Mouse (Mus musculus) layer of hippocampus, adult 9-10 months (tissue): ENCODE measurements around the gene S100a3.

Source experiments
- DNase-seq: peaks from one replicate; pipeline ENCODE4 v3.0.0; 2022; ENCODE audit warnings: low spot score

S100a3 gene

GRCm38 (mm10) chr3:90601486-90602110 lies 41.2 kb downstream of the S100a3 start, which contains the start of gene Gm42674:
TSS of gene Gm42674 (plus strand) at chr3:90601904.
- no peak for DNase-seq

DNA sequence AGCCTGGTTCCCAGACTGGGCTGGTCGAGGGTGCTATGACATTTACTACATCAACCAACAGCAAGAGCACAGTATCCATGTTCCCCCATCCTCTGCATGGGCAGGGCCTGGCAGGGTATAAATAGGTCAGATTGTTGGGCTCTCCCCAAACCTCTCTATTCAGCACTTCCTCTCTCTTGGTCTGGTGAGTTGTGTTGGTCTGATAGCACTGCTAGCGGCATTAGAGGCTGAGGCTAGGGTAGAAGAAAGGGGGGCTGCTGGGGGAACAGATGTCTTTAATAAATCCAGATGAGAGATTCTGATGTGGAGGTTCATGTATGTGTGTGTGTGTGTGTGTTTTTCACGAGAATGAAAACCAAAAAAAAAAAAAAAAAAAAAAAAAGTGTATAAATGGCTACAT lies 43.2 kb downstream of the S100a3 start, which contains the start of gene S100a4:
Gene S100a4 (plus strand): TSS at position 149 of the 400 bp plus-strand sequence.
- DNase-seq: no peak

DNA sequence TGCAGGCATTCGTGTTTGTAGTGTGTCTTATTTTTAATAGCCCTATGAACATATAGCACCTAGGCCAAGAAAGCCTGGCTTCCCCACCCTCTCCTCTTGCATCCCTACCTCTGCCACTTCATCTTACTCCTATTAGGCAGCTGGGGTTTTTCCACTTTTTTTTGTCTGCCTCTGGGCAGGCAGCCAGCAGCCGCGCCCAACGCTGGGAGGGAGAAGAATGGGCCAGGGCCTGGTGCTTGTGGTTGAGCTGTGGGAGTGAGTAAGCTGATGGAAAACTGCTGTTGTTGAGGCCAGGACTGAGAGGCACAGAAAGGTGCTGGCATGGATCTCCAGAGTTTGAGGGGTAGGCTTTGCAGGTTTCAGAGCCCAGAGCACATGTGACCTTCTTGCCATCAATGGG lies 44.0 kb downstream of the S100a3 start:
- DNase-seq: no peak

DNA sequence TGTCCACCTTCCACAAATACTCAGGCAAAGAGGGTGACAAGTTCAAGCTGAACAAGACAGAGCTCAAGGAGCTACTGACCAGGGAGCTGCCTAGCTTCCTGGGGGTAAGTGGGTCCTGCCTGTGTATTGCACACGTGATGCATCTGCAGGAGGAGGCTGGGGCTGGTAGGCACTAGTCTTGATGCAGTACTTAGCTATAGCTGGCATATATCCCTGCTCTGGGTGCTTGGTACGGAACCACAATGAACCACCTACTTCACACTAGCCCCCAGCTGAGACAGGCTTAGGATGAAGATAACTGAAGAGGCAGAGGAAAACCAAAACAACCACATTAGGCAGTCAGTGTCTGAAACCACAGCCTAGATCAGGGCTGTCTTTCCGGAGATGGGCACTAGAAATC lies 44.7 kb downstream of the S100a3 start:
- no peak for DNase-seq

DNA sequence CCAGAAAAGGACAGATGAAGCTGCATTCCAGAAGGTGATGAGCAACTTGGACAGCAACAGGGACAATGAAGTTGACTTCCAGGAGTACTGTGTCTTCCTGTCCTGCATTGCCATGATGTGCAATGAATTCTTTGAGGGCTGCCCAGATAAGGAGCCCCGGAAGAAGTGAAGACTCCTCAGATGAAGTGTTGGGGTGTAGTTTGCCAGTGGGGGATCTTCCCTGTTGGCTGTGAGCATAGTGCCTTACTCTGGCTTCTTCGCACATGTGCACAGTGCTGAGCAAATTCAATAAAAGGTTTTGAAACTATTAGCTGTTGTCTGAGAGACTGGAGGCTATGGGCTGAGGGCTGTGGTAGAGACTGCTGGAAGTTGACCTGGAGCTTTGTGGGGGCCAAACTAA lies 45.4 kb downstream of the S100a3 start:
- no peak for DNase-seq

DNA sequence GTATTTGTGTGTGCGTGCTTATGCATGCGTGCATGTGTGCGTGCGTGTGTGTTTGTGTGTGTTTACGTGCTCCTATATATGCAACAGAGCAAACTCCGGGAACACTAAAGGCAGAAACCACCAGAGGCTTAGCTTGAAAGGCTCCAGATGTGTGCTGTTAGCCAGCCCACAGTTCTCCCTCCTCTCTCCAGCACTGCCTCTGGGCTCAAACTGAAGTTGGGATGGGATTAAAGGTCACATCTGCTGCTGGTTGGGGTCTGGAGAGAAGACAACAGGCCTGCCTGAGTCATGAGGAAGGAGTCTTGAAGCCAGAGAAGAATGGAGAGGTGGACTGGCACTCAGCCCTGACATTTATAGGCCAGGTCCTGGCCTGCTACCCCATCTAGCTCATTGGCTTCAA lies 45.8 kb downstream of the S100a3 start:
- DNase-seq: no peak

DNA sequence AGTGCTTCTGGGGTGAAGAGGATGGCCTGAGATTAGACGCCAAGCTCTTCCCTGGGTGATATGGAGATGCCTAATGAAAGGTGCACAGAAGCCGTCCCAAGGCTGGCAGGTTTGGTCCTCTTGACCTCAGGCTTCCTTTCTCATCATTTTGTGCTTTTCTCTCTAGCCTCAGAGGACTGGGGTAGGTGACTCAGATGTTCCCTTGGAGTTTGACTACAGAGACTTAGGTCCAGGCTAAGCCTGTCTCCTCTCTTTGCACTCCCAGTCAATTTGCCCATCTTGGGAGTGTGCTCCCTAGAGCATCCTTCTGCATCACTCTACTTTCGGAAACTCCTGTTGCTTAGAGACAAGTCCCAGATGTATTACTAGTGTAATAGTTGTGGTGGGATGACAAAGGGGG lies 47.0 kb downstream of the S100a3 start:
- DNase-seq: no peak

- no peak for DNase-seq
These were observed 47.8 kb downstream of the S100a3 start, which contains the start of gene S100a5 for GRCm38 (mm10) chr3:90608223-90608622. TSS of gene S100a5 (plus strand) at chr3:90608523.

DNA sequence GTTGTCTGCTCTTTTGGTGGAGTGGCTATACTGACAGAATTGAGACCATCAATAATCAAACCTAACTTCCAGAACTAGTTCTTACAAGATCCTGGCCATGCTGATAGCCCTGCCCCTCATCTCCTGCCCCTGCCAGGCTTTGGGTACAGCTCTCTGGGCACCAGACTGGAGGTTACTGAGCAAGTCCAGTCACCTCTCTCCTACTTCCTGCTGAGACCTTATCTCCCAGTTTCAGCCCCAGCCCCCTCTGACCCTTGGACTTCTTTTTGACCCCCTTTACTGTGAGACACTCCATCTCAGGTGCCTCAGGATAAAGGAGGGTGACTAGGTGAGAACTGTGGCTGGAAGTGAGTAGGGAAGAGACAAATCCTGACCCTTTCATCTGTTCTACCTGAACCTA lies 48.7 kb downstream of the S100a3 start:
- no peak for DNase-seq

- no peak for DNase-seq
These were observed 51.1 kb downstream of the S100a3 start for GRCm38 (mm10) chr3:90611494-90611893.

- no peak for DNase-seq
These were observed 51.7 kb downstream of the S100a3 start for GRCm38 (mm10) chr3:90612061-90612460.

GRCm38 (mm10) chr3:90612728-90613291 lies 52.4 kb downstream of the S100a3 start, which contains the start of gene S100a6:
TSS of gene S100a6 (plus strand) at chr3:90612882.
- no peak for DNase-seq

DNA sequence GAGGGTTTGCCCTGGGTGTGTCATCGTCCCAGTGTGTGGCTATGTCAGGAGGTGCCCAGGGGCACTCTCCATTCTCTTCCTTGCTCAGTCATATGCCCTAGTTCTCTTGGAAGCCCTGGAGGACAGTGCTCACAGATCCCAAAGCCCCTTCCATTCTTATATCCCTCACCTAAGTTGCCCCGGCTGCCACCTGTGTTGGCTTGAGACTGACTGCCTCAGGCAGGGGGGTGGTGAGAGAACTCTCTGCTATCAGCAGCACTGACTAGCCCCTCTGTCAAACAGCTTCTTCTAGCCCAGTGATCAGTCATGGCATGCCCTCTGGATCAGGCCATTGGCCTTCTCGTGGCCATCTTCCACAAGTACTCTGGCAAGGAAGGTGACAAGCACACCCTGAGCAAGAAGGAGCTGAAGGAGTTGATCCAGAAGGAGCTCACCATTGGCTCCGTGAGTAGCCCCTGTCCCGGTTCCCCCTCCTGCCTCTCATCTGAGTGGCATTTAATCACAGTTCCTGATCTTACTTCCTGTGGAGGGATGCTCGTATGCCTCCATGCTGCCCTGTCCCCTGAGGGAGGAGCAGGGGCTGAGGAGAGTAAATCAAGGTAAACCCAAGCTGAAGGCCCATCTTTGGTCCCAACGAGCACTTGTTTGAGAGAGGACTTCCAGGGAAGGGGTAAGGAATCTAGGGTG lies 53.2 kb downstream of the S100a3 start:
- DNase-seq: no peak

- DNase-seq: no peak
These were observed 53.8 kb downstream of the S100a3 start for GRCm38 (mm10) chr3:90614148-90614530.

- DNase-seq: no peak
These were observed 54.4 kb downstream of the S100a3 start for GRCm38 (mm10) chr3:90614611-90615251.

GRCm38 (mm10) chr3:90615415-90615814 lies 55.0 kb downstream of the S100a3 start:
- peak; percentile 65 for DNase-seq

- no peak for DNase-seq
These were observed 55.5 kb downstream of the S100a3 start for GRCm38 (mm10) chr3:90615911-90616310.

GRCm38 (mm10) chr3:90617586-90617985 lies 57.2 kb downstream of the S100a3 start:
- no peak for DNase-seq

DNA sequence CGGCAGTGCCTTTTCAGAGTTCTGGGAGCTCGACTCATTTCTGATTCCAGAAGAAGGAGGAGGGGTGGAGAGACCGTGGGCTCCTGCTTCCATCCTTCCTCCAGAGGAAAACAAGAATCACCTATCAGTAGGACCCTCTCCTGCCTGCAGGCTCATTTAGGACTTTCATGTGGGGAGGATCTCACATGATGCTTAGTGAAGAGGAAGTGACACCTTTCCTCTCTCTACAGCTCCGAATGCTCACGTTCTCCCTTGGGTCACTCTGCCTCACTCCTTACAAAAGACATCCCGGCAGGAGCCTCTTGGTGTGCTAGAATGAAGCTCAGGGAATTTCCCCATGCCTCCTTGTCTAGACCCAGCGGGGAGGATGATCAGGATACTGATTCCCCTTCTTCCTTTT lies 61.2 kb downstream of the S100a3 start:
- no peak for DNase-seq

DNA sequence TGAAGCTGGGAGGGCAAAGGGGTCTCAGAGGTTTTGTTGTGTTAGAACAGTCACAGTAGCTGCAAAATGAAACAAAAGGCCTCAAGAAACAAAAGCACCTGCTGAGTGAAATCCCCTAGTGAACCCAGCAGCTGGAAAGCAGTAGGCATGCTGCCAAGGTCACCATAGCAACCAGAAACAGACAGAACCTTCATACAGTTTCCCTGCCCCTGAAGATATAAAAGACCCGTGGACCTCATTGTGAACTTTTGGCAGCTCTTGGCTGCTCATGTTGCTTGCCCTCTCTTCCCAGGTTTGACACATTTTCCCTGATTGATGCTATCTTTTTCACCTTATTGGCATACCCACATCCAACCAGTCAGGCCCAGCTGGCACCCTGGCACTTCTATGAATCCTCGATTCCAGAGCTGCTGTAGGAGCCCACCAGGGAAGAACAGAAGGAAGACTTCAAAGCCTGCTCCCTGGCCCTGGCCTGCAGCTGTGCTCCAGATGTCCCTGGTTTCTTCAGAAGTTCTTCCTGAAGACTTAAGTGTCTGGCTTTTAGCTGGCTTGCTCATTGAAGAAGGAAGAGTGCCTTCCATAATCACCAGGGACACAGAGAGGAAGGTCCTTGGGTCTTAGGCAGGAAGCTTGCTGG lies 63.2 kb downstream of the S100a3 start:
- no peak for DNase-seq

GRCm38 (mm10) chr3:90625496-90625895 lies 65.1 kb downstream of the S100a3 start:
- DNase-seq: no peak

GRCm38 (mm10) chr3:90626266-90627021 lies 66.1 kb downstream of the S100a3 start:
- DNase-seq: no peak
